Mouse (Mus musculus): Measurements from ENCODE around the gene Uck2.

- TF ChIP-seq POLR2A (IDR thresholded peaks at IDR 0.05; ENCODE audit: insufficient read depth, low read depth, low read length) (no peak), CTCF (IDR thresholded peaks at IDR 0.05; ENCODE audit: insufficient read depth, low read depth, low read length) (peak; percentile 30; the same call in 1 of the 2 replicates)
Measured at GRCm38 (mm10) chr1:167231612-167232283, 53.4 kb downstream of the Uck2 start.
